Mouse (Mus musculus) midbrain, embryonic 11.5 days (tissue): ENCODE measurements around the gene Tubgcp5. TPM values are rescaled to one million over a fixed set of nuclear protein-coding genes. Genes with fewer than 3 reads are reported as not detected.

Experiments used
- ATAC-seq: fragments of 200-750 bp; cut with Nextera tagmentation; 2 replicates; pipeline ENCODE4 v1.8.0; 2017; ENCODE audit warnings: moderate TSS enrichment, moderate library complexity; ENCODE audit not compliant: low FRiP score
- DNase-seq: peaks from one replicate; pipeline ENCODE4 v3.0.0; 2015; ENCODE audit warnings: low spot score; ENCODE audit errors: missing footprints
- H3K27ac ChIP-seq: fragments of 300-500 bp; sonication (generic); 2 replicates; pipeline ENCODE4 v1.5.1; 2014; ENCODE audit warnings: low read depth, low read length
- H3K27me3 ChIP-seq: fragments of 300-500 bp; sonication (generic); 2 replicates; pipeline ENCODE4 v1.6.1; 2014; ENCODE audit warnings: mild to moderate bottlenecking, low read length, moderate library complexity, mixed read lengths; ENCODE audit not compliant: control insufficient read depth, insufficient read depth
- H3K36me3 ChIP-seq: fragments of 300-500 bp; sonication (generic); 2 replicates; pipeline ENCODE4 v1.6.1; 2014; ENCODE audit warnings: mild to moderate bottlenecking, low read length, moderate library complexity, mixed read lengths; ENCODE audit not compliant: control insufficient read depth, insufficient read depth
- H3K4me1 ChIP-seq: fragments of 300-500 bp; sonication (generic); 2 replicates; pipeline ENCODE4 v1.6.1; 2014; ENCODE audit warnings: low read length; ENCODE audit not compliant: control insufficient read depth, insufficient read depth
- H3K4me2 ChIP-seq: fragments of 300-500 bp; sonication (generic); 2 replicates; pipeline ENCODE4 v1.6.1; 2014; ENCODE audit warnings: mild to moderate bottlenecking, moderate library complexity
- H3K4me3 ChIP-seq: fragments of 300-500 bp; sonication (generic); 2 replicates; pipeline ENCODE4 v1.5.1; 2014; ENCODE audit warnings: low read depth, low read length
- H3K9ac ChIP-seq: fragments of 300-500 bp; sonication (generic); 2 replicates; pipeline ENCODE4 v1.6.1; 2014; ENCODE audit warnings: low read length
- H3K9me3 ChIP-seq: fragments of 300-500 bp; sonication (generic); 2 replicates; pipeline ENCODE4 v1.6.1; 2016; ENCODE audit warnings: low read length; ENCODE audit not compliant: control insufficient read depth
- WGBS: fragments of 180-500 bp; shearing (Covaris S2); extraction: QIAGEN DNeasy Blood & Tissue Kit; methylation state at CpG from one replicate; pipeline ENCODE4 v1.1.7; 2014; 5-methylcytosine and 5-hydroxymethylcytosine counted together
- polyA plus RNA-seq: library from polyadenylated mRNA; unstranded; fragments of >200 nt; fragmentation: Nextera tagmentation; extraction: Ambion mirVana; gene quantifications from 2 replicates; pipeline ENCODE4 v1.2.1, GENCODE M21; 2014

Tubgcp5 gene
- polyA plus RNA-seq, 1 experiment from 2014 or later, result 37.4 TPM

DNA sequence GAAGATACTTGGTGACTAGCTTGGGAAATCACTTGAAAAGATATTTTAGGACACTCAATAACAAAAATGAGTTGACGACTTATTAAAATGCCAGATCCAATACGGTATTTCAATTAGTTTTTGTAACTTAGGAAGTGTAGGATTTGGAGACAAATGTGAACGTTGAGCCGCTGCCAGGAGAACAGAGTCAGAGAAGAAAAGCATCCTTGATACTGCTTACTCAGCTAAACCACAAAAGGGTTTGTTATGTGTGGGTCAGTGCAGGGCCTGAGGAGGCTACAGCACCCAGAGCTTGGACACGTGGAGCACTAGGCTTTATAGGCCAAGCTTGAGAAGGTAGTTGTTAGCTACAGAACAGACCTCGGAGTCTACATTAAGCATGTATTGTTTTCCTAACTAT is 66.0 kb downstream of the Tubgcp5 start:
- H3K4me1 ChIP-seq, result no peaks in the 10 kb centered on the region
- H3K4me2 ChIP-seq, result no peak overlapping the region
- no peaks in the 10 kb centered on the region for H3K27me3 ChIP-seq
- no peak overlapping the region for H3K4me3 ChIP-seq
- DNase-seq, result no peak
- 89% methylated on average over 6 of the region's 6 CpGs for WGBS
- no peaks in the 10 kb centered on the region for H3K36me3 ChIP-seq
- H3K9me3 ChIP-seq, result no peaks in the 10 kb centered on the region
- H3K27ac ChIP-seq, result no peak overlapping the region
- no peak for ATAC-seq
- no peak overlapping the region for H3K9ac ChIP-seq

DNA sequence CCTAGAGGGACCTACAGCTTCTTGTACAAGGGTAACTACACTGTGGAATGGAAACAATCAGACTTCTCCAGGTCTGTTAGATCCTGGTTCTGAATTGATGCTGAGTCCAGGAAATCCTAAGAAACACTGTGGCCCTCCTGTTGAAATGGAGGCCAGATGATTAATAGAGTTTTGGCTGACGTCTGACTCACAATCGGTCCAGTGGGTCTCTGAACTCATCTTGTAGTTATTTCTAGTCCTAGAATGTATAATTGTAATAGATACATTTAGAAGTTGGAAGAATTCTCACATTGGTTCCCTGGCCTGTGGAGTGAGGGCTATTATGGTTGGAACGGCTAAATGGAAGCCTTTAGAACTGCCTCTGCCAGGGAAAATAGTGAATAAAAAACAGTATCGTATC is 67.2 kb downstream of the Tubgcp5 start:
- H3K27ac ChIP-seq, result no peak overlapping the region
- H3K4me3 ChIP-seq, result no peak overlapping the region
- DNase-seq (no peak), ATAC-seq (no peak)
- H3K4me1 ChIP-seq, result no peaks in the 10 kb centered on the region
- 96% methylated on average over 4 of the region's 4 CpGs for WGBS
- no peaks in the 10 kb centered on the region for H3K9me3 ChIP-seq
- H3K4me2 ChIP-seq, result no peak overlapping the region
- H3K36me3 ChIP-seq, result no peaks in the 10 kb centered on the region
- no peaks in the 10 kb centered on the region for H3K27me3 ChIP-seq
- no peak overlapping the region for H3K9ac ChIP-seq

DNA sequence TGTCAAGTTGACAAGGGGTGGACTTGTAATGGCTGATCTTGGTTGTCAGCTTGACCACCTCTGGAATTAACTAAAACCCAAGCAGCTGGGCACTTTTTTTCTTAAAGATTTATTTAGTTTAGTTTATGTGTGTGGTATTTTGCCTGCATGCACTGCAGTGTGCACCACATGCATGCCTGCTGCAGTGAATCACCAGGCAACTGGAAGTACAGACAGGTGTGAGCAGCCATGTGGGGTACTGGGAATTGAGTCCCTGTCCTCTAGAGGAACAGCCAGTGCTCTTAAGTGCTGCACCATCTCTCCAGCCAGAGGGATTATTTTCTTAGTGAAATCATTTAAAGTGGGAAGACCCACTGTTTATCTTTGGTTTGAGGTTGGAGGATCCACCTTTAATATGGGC is 71.1 kb downstream of the Tubgcp5 start:
- Histone ChIP-seq H3K36me3 (no peaks in the 10 kb centered on the region), H3K9me3 (no peaks in the 10 kb centered on the region)

DNA sequence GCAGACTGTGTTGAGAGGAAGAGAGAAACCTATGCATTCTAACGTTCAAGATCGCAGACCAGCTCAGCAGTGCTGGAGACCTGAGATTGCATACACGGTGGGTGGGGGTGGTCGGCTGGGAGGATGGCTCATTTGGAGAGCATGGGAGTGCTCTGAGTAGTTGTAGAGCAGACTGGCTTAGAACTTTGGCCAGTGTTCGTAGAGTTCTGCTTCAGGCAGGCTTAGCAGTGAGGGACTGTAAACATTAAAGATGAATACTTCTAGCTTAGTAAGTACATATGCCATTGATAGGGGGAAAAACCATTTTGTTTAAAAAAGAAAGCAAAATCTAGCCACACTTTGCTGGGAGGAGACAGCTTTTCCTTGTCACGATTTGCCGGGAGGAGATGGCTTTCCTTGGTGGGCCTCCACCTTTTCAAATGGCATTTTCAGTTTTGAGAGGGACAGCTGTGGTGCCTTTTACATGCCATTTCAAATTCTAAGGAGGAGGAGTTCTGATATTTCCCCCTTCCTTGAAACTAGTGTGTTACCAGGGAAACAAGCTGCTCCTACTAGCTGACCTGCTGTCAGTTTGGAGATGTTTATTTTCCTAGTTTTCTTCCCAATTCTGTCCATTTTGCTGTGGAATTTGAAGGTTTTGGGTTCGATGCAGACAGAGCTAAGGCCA is 71.9 kb downstream of the Tubgcp5 start:
- WGBS, result 79% methylated on average over 8 of the region's 8 CpGs
- Histone ChIP-seq H3K27ac (no peak overlapping the region), H3K9ac (no peak overlapping the region), H3K4me3 (no peak overlapping the region), H3K9me3 (no peaks in the 10 kb centered on the region), H3K4me1 (no peaks in the 10 kb centered on the region), H3K4me2 (no peak overlapping the region), H3K27me3 (no peaks in the 10 kb centered on the region), H3K36me3 (no peaks in the 10 kb centered on the region)
- ATAC-seq (no peak), DNase-seq (no peak)

More for the DNA sequence above, 71.1 kb downstream of the Tubgcp5 start:
- Histone ChIP-seq H3K4me2 (no peak overlapping the region), H3K9ac (no peak overlapping the region), H3K4me1 (no peaks in the 10 kb centered on the region), H3K27me3 (no peaks in the 10 kb centered on the region), H3K27ac (no peak overlapping the region), H3K4me3 (no peak overlapping the region)
- no peak for DNase-seq
- no peak for ATAC-seq

DNA sequence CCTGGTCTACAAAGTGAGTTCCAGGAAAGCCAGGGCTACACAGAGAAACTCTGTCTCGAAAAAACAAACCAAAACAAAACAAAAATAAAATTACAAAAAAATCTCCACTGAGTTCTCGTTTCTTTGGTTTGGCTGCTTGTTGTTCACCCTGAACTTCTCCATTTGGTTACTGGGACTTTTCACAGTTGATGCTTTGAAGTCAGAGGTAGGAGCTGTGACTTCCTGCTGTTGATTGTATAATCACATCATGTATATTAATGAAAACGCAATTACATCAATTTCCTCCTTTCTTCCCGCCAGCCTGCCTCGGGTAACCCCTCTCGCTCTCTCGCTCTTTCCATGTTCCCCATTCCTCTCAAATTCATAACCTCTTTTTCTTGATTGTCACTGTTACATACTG is 74.3 kb downstream of the Tubgcp5 start:
- H3K4me1 ChIP-seq, result no peaks in the 10 kb centered on the region
- WGBS, result 86% methylated on average over 7 of the region's 7 CpGs
- H3K9me3 ChIP-seq, result no peaks in the 10 kb centered on the region
- no peak overlapping the region for H3K4me2 ChIP-seq
- DNase-seq, result no peak
- H3K4me3 ChIP-seq, result no peak overlapping the region
- H3K27ac ChIP-seq, result no peak overlapping the region
- H3K27me3 ChIP-seq, result no peaks in the 10 kb centered on the region
- ATAC-seq, result no peak
- H3K9ac ChIP-seq, result no peak overlapping the region
- peaks cover 6% of the 10 kb centered on the region for H3K36me3 ChIP-seq

DNA sequence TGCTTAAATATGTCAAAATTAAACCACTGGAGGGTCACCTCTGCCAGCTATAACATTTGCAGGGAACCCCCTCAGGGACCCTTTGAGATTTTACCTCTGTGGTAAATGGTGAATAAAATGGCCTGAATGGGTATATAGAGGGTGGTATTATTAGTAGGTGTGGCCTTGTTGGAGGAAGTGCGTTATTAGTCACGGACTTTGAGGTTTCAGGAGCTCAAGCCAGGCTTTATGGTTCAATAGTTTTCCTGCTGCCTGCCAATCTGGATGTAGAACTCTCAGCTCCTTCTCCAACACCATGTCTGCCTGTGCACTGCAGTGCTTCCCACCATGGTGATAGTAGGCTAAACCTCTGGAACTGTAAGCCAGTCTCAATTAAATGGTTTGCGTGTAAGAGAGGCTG is 75.3 kb downstream of the Tubgcp5 start:
- H3K27me3 ChIP-seq, result no peaks in the 10 kb centered on the region
- H3K4me1 ChIP-seq, result no peaks in the 10 kb centered on the region
- ATAC-seq (no peak), DNase-seq (no peak)
- 85% methylated on average over 3 of the region's 3 CpGs for WGBS
- peaks cover 6% of the 10 kb centered on the region for H3K36me3 ChIP-seq
- H3K4me2 ChIP-seq, result no peak overlapping the region
- no peak overlapping the region for H3K27ac ChIP-seq
- H3K9ac ChIP-seq, result no peak overlapping the region
- H3K4me3 ChIP-seq, result no peak overlapping the region
- H3K9me3 ChIP-seq, result no peaks in the 10 kb centered on the region

DNA sequence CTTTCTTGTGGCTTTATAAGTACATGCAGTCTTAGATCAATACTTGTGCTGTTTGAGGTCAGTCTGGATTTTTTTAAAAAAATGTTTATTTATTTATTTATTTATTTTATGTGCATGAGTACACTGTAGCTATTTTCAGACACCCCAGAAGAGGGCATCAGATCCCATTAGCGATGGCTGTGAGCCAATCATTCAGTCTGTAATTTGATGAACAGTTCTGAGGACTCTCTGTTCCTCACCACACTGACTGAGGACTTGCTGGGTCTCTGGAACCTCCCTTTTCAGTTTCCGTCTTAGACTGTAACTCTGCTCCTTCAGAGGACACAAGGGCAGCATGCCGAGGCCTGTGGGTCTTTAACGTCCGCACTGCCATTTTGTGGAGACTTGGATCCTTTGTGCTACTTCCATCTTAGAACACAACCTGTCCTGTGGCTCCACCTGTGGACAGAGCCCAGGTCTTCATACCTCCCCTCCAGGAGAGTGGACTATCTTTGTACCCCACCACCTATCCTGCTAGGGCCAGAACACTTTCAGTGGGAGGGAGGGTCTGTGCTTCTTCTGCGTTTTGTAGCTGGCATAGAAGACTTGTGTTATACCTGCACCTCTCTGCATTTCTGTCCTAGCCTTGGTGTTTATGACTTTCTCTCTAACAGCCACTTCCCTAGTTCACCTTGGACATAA is 76.5 kb downstream of the Tubgcp5 start:
- no peak overlapping the region for H3K4me3 ChIP-seq
- no peak overlapping the region for H3K4me2 ChIP-seq
- peaks cover 8% of the 10 kb centered on the region for H3K36me3 ChIP-seq
- WGBS, result 95% methylated on average over 6 of the region's 6 CpGs
- H3K27me3 ChIP-seq, result no peaks in the 10 kb centered on the region
- no peaks in the 10 kb centered on the region for H3K9me3 ChIP-seq
- H3K4me1 ChIP-seq, result no peaks in the 10 kb centered on the region
- no peak overlapping the region for H3K27ac ChIP-seq
- DNase-seq, result no peak
- H3K9ac ChIP-seq, result no peak overlapping the region
- ATAC-seq, result no peak

DNA sequence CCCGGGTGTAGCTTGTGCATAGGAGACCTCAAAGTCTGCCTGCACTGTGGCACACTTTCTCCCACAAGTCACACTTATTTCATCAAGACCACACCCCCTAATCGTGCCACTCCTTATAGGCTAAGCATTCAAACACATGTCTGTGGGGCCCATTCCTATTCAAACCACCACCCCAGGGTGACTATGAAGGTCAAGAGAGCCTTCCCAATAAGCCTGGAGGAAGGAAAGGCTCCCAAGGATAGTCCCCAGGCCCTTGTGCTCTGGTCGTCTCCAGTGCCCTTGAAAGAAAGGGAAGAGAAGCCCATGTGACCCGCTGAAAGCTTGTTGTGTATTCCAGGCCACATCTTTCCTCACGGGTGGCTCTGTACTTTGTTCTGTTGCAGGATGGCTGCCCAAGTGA is 77.5 kb downstream of the Tubgcp5 start:
- Histone ChIP-seq H3K9ac (no peak overlapping the region), H3K27ac (no peak overlapping the region), H3K4me1 (no peaks in the 10 kb centered on the region), H3K4me2 (no peak overlapping the region), H3K9me3 (no peaks in the 10 kb centered on the region), H3K4me3 (no peak overlapping the region), H3K27me3 (no peaks in the 10 kb centered on the region), H3K36me3 (peaks cover 8% of the 10 kb centered on the region)
- DNase-seq, result no peak
- 78% methylated on average over 5 of the region's 5 CpGs for WGBS
- no peak for ATAC-seq

DNA sequence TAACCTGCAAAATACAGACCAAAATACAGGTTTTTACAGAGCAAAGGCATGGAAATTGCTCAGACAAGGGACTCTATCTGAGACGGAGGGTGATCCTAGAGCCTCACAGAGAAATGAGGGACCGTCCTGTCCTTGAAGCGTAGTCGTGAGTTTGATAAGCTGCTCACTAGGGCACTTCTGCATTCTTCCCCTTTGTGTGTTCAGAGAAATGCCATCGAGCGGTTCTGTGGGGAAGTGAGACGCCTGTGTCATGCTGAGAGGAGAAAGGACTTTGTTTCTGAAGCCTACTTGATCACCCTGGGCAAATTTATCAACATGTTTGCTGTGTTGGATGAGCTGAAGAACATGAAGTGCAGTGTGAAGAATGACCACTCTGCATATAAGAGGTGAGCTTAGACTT is 80.7 kb downstream of the Tubgcp5 start:
- Histone ChIP-seq H3K9ac (no peak overlapping the region), H3K4me3 (no peak overlapping the region), H3K9me3 (no peaks in the 10 kb centered on the region), H3K4me2 (no peak overlapping the region), H3K36me3 (peaks cover 11% of the 10 kb centered on the region), H3K4me1 (no peaks in the 10 kb centered on the region), H3K27ac (no peak overlapping the region), H3K27me3 (no peaks in the 10 kb centered on the region)
- DNase-seq, result no peak
- ATAC-seq, result no peak
- WGBS, result 85% methylated on average over 7 of the region's 7 CpGs
